In genomic region chr8:64664350-64664749, GRCm38 (mm10) we compare ENCODE assay signal across 16 mouse cellular contexts. TPM values are rescaled to one million over a fixed set of nuclear protein-coding genes. Genes with fewer than 3 reads are reported as not detected.
DNase-seq lines count a peak whose midpoint lies in the region; ATAC-seq and TF ChIP-seq lines count a peak whose summit lies in the region.
"Had no signal": no experiment of that assay in that cellular context is flagged by ENCODE, and none has a peak within 500 bp of the region (broad histone marks: within the 10 kb centered on the region; RNA-seq: fewer than 3 reads in every experiment).

No protein-coding gene starts in this region.

- DNase-seq in cerebellum, adult 9-11 months = peak; percentile 34
- DNase-seq in cerebellum, adult 8-10 months = no peak
- DNase-seq in brain, adult 2 months (ENCODE audit: low read depth, low spot score) = peak; percentile 51
- DNase-seq: adrenal gland, adult 8-10 months; adrenal gland, postnatal 36 days; gastrocnemius, postnatal 14 days; heart, postnatal 14 days; kidney, adult 2 months had no signal

- H3K9ac ChIP-seq in intestine, embryonic 15.5 days = no peak overlapping the region
- no peak overlapping the region for H3K9ac ChIP-seq in intestine, postnatal 0 days (ENCODE audit: low read depth, low read length)
- H3K9ac ChIP-seq: embryonic facial prominence, embryonic 12.5 days; forebrain, embryonic 15.5 days; heart, embryonic 15.5 days; hindbrain, embryonic 13.5 days had no signal

- no peak overlapping the region for H3K4me2 ChIP-seq in intestine, embryonic 15.5 days (replicated peaks)
- H3K4me2 ChIP-seq in intestine, postnatal 0 days (replicated peaks; ENCODE audit: low read depth) = no peak overlapping the region
- H3K4me2 ChIP-seq: embryonic facial prominence, embryonic 12.5 days; forebrain, embryonic 15.5 days; heart, embryonic 15.5 days; hindbrain, embryonic 13.5 days had no signal

- WGBS in intestine, embryonic 15.5 days = 42% methylated on average over 2 of the region's 2 CpGs
- WGBS in intestine, postnatal 0 days = 35% methylated on average over 2 of the region's 2 CpGs

- H3K27ac ChIP-seq in intestine, embryonic 15.5 days = no peak overlapping the region
- no peak overlapping the region for H3K27ac ChIP-seq in intestine, postnatal 0 days (ENCODE audit: low read depth, low read length)
- H3K27ac ChIP-seq in cortical plate, adult 2 months (ENCODE audit: insufficient read depth, low read length) = peak overlapping the region; percentile 58
- H3K27ac ChIP-seq: embryonic facial prominence, embryonic 12.5 days; forebrain, embryonic 15.5 days; heart, embryonic 15.5 days; hindbrain, embryonic 13.5 days had no signal

- H3K4me1 ChIP-seq in intestine, embryonic 15.5 days (replicated peaks) = no peaks in the 10 kb centered on the region
- no peaks in the 10 kb centered on the region for H3K4me1 ChIP-seq in intestine, postnatal 0 days (replicated peaks; ENCODE audit: control insufficient read depth, insufficient read depth, low read length)
- H3K4me1 ChIP-seq in cortical plate, adult 2 months (ENCODE audit: control insufficient read depth, insufficient read depth, low read length) = peaks cover 28% of the 10 kb centered on the region
- H3K4me1 ChIP-seq: embryonic facial prominence, embryonic 12.5 days had no signal

- no peak for TF ChIP-seq CTCF in intestine, postnatal 0 days (IDR thresholded peaks at IDR 0.05; ENCODE audit: low read depth)
- TF ChIP-seq CTCF in cortical plate, adult 2 months (IDR thresholded peaks at IDR 0.05; ENCODE audit: extremely low read depth, insufficient read depth, low read length) = no peak

- no peak overlapping the region for H3K4me3 ChIP-seq in intestine, embryonic 15.5 days (replicated peaks)
- no peak overlapping the region for H3K4me3 ChIP-seq in intestine, postnatal 0 days (ENCODE audit: low read depth, low read length)
- H3K4me3 ChIP-seq in cortical plate, adult 2 months (ENCODE audit: insufficient read depth, low read length) = no peak overlapping the region
- H3K4me3 ChIP-seq: embryonic facial prominence, embryonic 12.5 days; forebrain, embryonic 15.5 days; heart, embryonic 15.5 days; hindbrain, embryonic 13.5 days had no signal

- no peaks in the 10 kb centered on the region for H3K36me3 ChIP-seq in intestine, embryonic 15.5 days
- H3K36me3 ChIP-seq in intestine, postnatal 0 days (ENCODE audit: control insufficient read depth, insufficient read depth) = no peaks in the 10 kb centered on the region
- H3K36me3 ChIP-seq: embryonic facial prominence, embryonic 12.5 days; forebrain, embryonic 15.5 days; heart, embryonic 15.5 days; hindbrain, embryonic 13.5 days had no signal

- H3K9me3 ChIP-seq in intestine, embryonic 15.5 days = no peaks in the 10 kb centered on the region
- no peaks in the 10 kb centered on the region for H3K9me3 ChIP-seq in intestine, postnatal 0 days (ENCODE audit: control insufficient read depth)
- H3K9me3 ChIP-seq: embryonic facial prominence, embryonic 12.5 days; forebrain, embryonic 15.5 days; heart, embryonic 15.5 days; hindbrain, embryonic 13.5 days had no signal

- H3K27me3 ChIP-seq in intestine, embryonic 15.5 days (replicated peaks) = no peaks in the 10 kb centered on the region; the same call in 1 of the 2 replicates
- no peaks in the 10 kb centered on the region for H3K27me3 ChIP-seq in intestine, postnatal 0 days (replicated peaks; ENCODE audit: control insufficient read depth, insufficient read depth, low read length)
- H3K27me3 ChIP-seq: embryonic facial prominence, embryonic 12.5 days; forebrain, embryonic 15.5 days; heart, embryonic 15.5 days; hindbrain, embryonic 13.5 days had no signal

- no peak for TF ChIP-seq POLR2A in cortical plate, adult 2 months (IDR thresholded peaks at IDR 0.05; ENCODE audit: extremely low read depth, insufficient read depth, low read length)

- 0 out of 2 replicates have a peak, but pooled peaks have one; percentile 6 for ATAC-seq in intestine, embryonic 15.5 days
- no peak for ATAC-seq in intestine, postnatal 0 days
- ATAC-seq: forebrain, embryonic 15.5 days; hindbrain, postnatal 0 days had no signal

RNA-seq across cellular contexts. Expression of gene Cpe, which starts 28.5 kb away (rescaled TPM):
- polyA plus RNA-seq in intestine, embryonic 15.5 days (2015; fragmentation: Nextera tagmentation; extraction: Ambion mirVana) = 184 and 201 TPM in 2 replicates
- 173 and 185 TPM in 2 replicates for polyA plus RNA-seq in intestine, postnatal 0 days (2015; fragmentation: Nextera tagmentation; extraction: Ambion mirVana)
- 1,729 and 1,769 TPM in 2 replicates for polyA plus RNA-seq in cortical plate, adult 2 months (2012; rRNA removed)
